Mouse (Mus musculus) embryonic facial prominence, embryonic 14.5 days (tissue): ENCODE results near the gene Tmem115. TPM values are rescaled to one million over a fixed set of nuclear protein-coding genes. Genes with fewer than 3 reads are reported as not detected.
A peak's percentile ranks its signal among the peaks of the same experiment; 100 is the strongest.

Experiments used
- ATAC-seq: fragments of 200-750 bp; cut with Nextera tagmentation; 2 replicates; pipeline ENCODE4 v1.8.0; 2017; ENCODE audit warnings: low read depth, moderate number of reproducible peaks, moderate TSS enrichment
- DNase-seq: peaks from one replicate; pipeline ENCODE4 v3.0.0-alpha.2; 2015; ENCODE audit warnings: low spot score
- H3K27ac ChIP-seq: fragments of 300-500 bp; sonication (generic); replicated peaks from 2 replicates; pipeline ENCODE4 v1.5.1; 2014; ENCODE audit warnings: low read depth, mild to moderate bottlenecking, low read length, moderate library complexity
- H3K27me3 ChIP-seq: fragments of 300-500 bp; sonication (generic); replicated peaks from 2 replicates; pipeline ENCODE4 v1.6.1; 2014; ENCODE audit warnings: low read length; ENCODE audit not compliant: control insufficient read depth, insufficient read depth
- H3K36me3 ChIP-seq: fragments of 300-500 bp; sonication (generic); 2 replicates; pipeline ENCODE4 v1.6.1; 2014; ENCODE audit warnings: low read length, mixed read lengths; ENCODE audit not compliant: control insufficient read depth, insufficient read depth
- H3K4me1 ChIP-seq: fragments of 300-500 bp; sonication (generic); 2 replicates; pipeline ENCODE4 v1.6.1; 2014; ENCODE audit warnings: antibody characterized with exemption, low read length; ENCODE audit not compliant: control insufficient read depth, insufficient read depth
- H3K4me2 ChIP-seq: fragments of 300-500 bp; sonication (generic); 2 replicates; pipeline ENCODE4 v1.6.1; 2014; ENCODE audit warnings: low read depth, mild to moderate bottlenecking, low read length, moderate library complexity, mixed read lengths
- H3K4me3 ChIP-seq: fragments of 300-500 bp; sonication (generic); 2 replicates; pipeline ENCODE4 v1.5.1; 2014; ENCODE audit warnings: low read depth, mild to moderate bottlenecking, low read length
- H3K9ac ChIP-seq: fragments of 300-500 bp; sonication (generic); 2 replicates; pipeline ENCODE4 v1.6.1; 2014; ENCODE audit warnings: low read depth, mild to moderate bottlenecking, low read length, moderate library complexity, mixed read lengths
- H3K9me3 ChIP-seq: fragments of 300-500 bp; sonication (generic); 2 replicates; pipeline ENCODE4 v1.6.1; 2016; ENCODE audit warnings: low read length; ENCODE audit not compliant: control insufficient read depth
- WGBS: fragments of 180-500 bp; shearing (Covaris S2); extraction: QIAGEN DNeasy Blood & Tissue Kit; methylation state at CpG from one replicate; pipeline ENCODE4 v1.1.7; 2014; 5-methylcytosine and 5-hydroxymethylcytosine counted together
- polyA plus RNA-seq: library from polyadenylated mRNA; unstranded; fragments of >200 nt; fragmentation: Nextera tagmentation; extraction: Ambion mirVana; gene quantifications from 2 replicates; pipeline ENCODE4 v1.2.1, GENCODE M21; 2014

The Tmem115 gene
- 53.1 and 56.1 TPM in 2 replicates for polyA plus RNA-seq

DNA sequence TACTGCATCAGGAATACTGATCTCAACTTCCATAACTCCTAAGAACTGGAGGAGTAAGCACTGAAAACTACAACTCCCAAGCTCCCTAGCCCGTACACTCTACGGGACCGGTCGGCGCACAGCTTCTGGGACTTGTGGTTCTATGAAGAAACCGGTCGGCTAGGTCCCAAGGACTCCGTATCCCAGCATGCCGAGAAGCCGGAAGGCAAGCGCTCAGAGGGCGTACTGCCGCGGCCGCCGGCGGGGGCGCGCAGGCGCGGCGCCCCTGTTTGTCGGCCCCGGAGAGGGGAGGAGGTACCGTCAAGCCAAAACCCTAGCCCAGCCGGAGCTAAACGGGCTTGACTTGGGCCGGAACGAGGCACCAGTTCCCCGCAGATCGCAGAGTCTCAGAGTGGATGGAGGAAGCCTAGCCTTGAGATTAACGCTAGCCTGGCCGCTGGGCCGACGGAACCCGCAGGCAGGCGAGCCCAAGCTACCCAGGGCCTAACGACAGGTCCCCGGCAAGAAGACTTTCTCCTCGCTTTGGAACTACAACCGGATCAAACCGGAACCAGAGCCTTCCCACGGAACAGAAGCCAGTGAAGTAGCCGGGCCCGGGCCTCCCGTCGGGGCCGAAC, at the start of gene Tmem115:
TSS of gene Tmem115 (plus strand) at position 155 of the 617 bp plus-strand sequence.
- no peaks in the 10 kb centered on the region for H3K27me3 ChIP-seq
- H3K4me3 ChIP-seq = peak within 1 kb of the TSS; percentile 91
- no peaks in the 10 kb centered on the region for H3K9me3 ChIP-seq
- ATAC-seq = peak; percentile 99
- 1% methylated on average over 38 of the region's 48 CpGs for WGBS
- H3K9ac ChIP-seq = peak within 1 kb of the TSS; percentile 94
- H3K36me3 ChIP-seq = peaks cover 17% of the 10 kb centered on the region
- peak within 1 kb of the TSS; percentile 98 for H3K4me2 ChIP-seq
- H3K27ac ChIP-seq = peak within 1 kb of the TSS; percentile 87
- peak; percentile 100 for DNase-seq
- H3K4me1 ChIP-seq = peaks cover 23% of the 10 kb centered on the region

DNA sequence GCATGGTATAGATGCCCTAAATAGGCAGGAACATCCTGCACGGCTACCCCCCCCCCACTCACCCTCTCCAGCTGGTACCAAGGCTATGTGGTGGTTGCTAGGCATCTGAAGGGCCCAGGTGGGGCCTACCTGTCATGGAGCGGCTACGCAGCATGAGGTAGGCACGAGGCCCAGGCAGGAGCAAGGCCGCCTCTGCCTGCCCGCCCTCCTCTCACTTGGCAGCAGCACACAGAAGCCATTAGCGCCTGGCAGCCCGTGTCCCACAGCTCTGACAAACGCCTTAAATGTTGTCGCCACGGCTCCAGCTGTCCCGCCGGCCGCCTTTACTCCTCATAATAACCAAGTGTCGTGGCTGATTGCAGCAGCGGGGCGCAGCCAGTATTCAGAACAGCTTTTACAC, 49.4 kb upstream of the Tmem115 start:
- Histone ChIP-seq H3K9me3 (no peaks in the 10 kb centered on the region), H3K9ac (no peak overlapping the region), H3K36me3 (no peaks in the 10 kb centered on the region), H3K4me2 (no peak overlapping the region), H3K4me1 (peaks cover 16% of the 10 kb centered on the region), H3K4me3 (no peak overlapping the region), H3K27me3 (no peaks in the 10 kb centered on the region), H3K27ac (no peak overlapping the region)
- peak; percentile 32; the same call in 1 of the 2 replicates for ATAC-seq
- 76% methylated on average over 16 of the region's 17 CpGs for WGBS
- DNase-seq = peak; percentile 46

DNA sequence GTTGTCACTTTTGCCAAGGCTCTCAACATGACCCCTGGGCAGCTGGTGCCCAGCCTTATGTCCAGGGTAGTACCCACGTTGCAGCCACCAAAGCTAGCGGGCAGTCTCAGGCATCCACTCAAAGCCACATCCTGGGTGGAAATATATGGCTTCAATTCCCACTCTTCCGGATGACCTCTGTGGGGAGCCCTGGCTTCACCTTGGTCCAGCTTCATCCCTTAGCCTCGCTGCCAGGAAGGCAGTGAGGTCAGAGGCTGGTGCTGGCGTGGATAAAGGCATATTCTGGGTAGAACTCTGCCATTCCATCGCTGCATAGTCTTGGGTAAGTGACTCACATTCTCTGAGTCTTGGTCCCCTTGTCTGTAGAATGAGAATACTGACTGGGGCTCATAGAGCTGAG, 49.0 kb upstream of the Tmem115 start:
- Histone ChIP-seq H3K4me1 (peaks cover 11% of the 10 kb centered on the region), H3K4me3 (no peak overlapping the region), H3K9ac (no peak overlapping the region), H3K27me3 (no peaks in the 10 kb centered on the region), H3K9me3 (no peaks in the 10 kb centered on the region), H3K36me3 (no peaks in the 10 kb centered on the region), H3K27ac (no peak overlapping the region), H3K4me2 (no peak overlapping the region)
- ATAC-seq = no peak
- no peak for DNase-seq
- 77% methylated on average over 6 of the region's 6 CpGs for WGBS

GRCm38 (mm10) chr9:107486086-107486485, 47.7 kb upstream of the Tmem115 start:
- no peak overlapping the region for H3K27ac ChIP-seq
- no peak overlapping the region for H3K9ac ChIP-seq
- 48% methylated on average over 8 of the region's 10 CpGs for whole genome bisulfite sequencing
- no peaks in the 10 kb centered on the region for H3K9me3 ChIP-seq
- no peak overlapping the region for H3K4me2 ChIP-seq
- ATAC-seq (no peak), DNase-seq (no peak)
- no peaks in the 10 kb centered on the region for H3K4me1 ChIP-seq
- H3K36me3 ChIP-seq = no peaks in the 10 kb centered on the region
- H3K27me3 ChIP-seq = no peaks in the 10 kb centered on the region
- no peak overlapping the region for H3K4me3 ChIP-seq

- DNase-seq = peak; percentile 55
- Histone ChIP-seq H3K9ac (no peak overlapping the region), H3K36me3 (no peaks in the 10 kb centered on the region), H3K9me3 (no peaks in the 10 kb centered on the region), H3K27me3 (no peaks in the 10 kb centered on the region), H3K27ac (no peak overlapping the region), H3K4me1 (no peaks in the 10 kb centered on the region), H3K4me3 (no peak overlapping the region), H3K4me2 (no peak overlapping the region)
- ATAC-seq = no peak
- WGBS = 62% methylated on average over 6 of the region's 6 CpGs
These were observed 47.1 kb upstream of the Tmem115 start for GRCm38 (mm10) chr9:107486507-107487225.

- H3K36me3 ChIP-seq = no peaks in the 10 kb centered on the region
- 61% methylated on average over 8 of the region's 8 CpGs for WGBS
- no peak overlapping the region for H3K4me2 ChIP-seq
- no peak for ATAC-seq
- H3K9ac ChIP-seq = no peak overlapping the region
- H3K4me1 ChIP-seq = peaks cover 5% of the 10 kb centered on the region; the same call in 1 of the 2 replicates
- no peaks in the 10 kb centered on the region for H3K9me3 ChIP-seq
- H3K27ac ChIP-seq = no peak overlapping the region
- H3K4me3 ChIP-seq = no peak overlapping the region
- H3K27me3 ChIP-seq = no peaks in the 10 kb centered on the region
- peak; percentile 58 for DNase-seq
These were observed 43.6 kb upstream of the Tmem115 start for GRCm38 (mm10) chr9:107490146-107490545.

DNA sequence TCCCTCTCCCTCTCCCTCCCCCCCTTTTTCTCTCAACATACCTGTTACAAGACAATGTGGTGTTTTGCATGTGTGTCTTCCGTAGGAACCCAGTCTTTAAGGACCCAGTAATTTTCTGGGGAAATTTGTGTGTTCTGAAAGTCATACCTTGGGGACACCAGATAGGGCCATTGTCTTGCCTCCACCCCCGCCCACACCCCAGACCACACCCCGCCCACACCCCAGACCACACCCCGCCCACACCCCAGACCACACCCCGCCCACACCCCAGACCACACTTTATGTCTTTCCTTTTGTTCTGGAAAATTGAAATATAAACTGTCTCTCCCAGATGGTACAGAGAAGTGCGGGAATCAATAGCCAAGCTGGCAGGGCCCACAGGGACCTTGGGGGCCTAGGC, 43.1 kb upstream of the Tmem115 start:
- Histone ChIP-seq H3K4me1 (peaks cover 5% of the 10 kb centered on the region; the same call in 1 of the 2 replicates), H3K4me3 (no peak overlapping the region), H3K27me3 (no peaks in the 10 kb centered on the region), H3K27ac (no peak overlapping the region), H3K36me3 (no peaks in the 10 kb centered on the region), H3K9ac (no peak overlapping the region), H3K4me2 (no peak overlapping the region), H3K9me3 (no peaks in the 10 kb centered on the region)
- ATAC-seq (no peak; the same call in 1 of the 2 replicates), DNase-seq (no peak)
- WGBS = 69% methylated on average over 6 of the region's 6 CpGs

GRCm38 (mm10) chr9:107493511-107493910, 40.2 kb upstream of the Tmem115 start:
- no peaks in the 10 kb centered on the region for H3K27me3 ChIP-seq
- H3K9me3 ChIP-seq = no peaks in the 10 kb centered on the region
- WGBS = 19% methylated on average over 1 of the region's 1 CpGs
- H3K9ac ChIP-seq = no peak overlapping the region
- peaks cover 5% of the 10 kb centered on the region; the same call in 1 of the 2 replicates for H3K4me1 ChIP-seq
- no peak overlapping the region for H3K4me2 ChIP-seq
- H3K4me3 ChIP-seq = no peak overlapping the region
- H3K27ac ChIP-seq = no peak overlapping the region
- ATAC-seq (no peak), DNase-seq (no peak)
- H3K36me3 ChIP-seq = no peaks in the 10 kb centered on the region
